Mouse (Mus musculus) testis, postnatal 14 days (tissue): ENCODE results near the gene Dennd2a.
"Not testable (repeated sequence)": the region's sequence is repeated elsewhere in the genome, so short reads cannot be mapped to it uniquely, and the experiment has no call there.

Source experiments
- DNase-seq: peaks from one replicate; pipeline ENCODE4 v3.0.0; 2021; ENCODE audit warnings: low spot score

Dennd2a gene

DNA sequence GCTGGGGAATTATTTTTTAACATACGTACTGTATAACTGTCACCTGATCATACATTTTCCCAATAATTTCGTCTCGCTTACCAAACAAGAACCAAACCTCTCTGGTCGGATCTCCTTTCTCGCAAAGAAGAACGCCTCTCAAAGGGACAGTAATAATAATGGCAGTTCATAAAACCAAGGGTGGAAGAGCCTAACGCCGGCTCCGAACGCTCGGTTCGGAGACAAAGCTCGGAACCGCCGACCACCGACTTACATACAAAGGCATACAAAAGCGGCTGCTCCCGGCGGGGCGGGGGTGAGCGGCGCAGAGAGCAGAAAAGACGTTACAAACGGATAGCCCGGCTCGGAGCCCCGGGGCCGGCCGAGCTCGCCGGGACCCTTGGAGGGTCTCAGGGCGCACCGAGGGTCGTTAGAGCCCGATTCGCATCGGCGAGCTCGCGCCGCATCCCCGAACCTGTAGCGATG is 138.2 kb downstream of the Dennd2a start:
- no peak for DNase-seq

DNA sequence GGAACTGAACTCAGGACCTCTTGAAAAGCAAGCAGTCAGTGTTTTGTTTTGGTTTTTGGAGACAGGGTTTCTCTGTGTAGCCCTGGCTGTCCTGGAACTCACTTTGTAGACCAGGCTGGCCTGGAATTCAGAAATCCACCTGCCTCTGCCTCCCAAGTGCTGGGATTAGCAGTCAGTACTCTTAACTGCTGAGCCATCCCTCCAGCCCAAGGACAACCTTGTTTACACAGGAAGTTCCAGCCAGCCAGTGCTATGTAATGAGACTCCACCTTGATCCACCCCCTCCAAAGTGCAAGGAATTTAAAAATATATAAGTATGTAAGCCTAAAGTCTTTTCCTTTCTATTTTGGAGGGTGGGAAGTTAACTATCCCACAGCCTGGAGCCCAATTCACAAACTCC is 141.0 kb downstream of the Dennd2a start:
- not testable (repeated sequence) for DNase-seq

DNA sequence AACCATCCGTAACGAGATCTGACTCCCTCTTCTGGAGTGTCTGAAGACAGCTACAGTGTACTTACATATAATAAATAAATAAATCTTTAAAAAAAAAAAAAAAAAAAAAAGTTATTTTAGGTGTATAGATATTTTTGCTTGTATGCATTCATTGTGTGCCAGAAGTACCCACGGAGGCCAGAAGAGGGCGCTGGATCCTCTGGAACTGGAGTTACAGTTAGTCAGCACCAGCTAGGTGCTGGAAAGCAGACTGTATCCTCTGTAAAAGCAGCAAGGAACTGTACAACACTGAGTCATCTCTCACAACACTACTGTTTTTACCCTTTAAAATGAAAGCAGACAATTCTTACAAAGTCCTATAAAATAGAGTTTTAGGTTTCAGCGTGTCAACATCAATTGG is 141.9 kb downstream of the Dennd2a start:
- DNase-seq, result no peak

DNA sequence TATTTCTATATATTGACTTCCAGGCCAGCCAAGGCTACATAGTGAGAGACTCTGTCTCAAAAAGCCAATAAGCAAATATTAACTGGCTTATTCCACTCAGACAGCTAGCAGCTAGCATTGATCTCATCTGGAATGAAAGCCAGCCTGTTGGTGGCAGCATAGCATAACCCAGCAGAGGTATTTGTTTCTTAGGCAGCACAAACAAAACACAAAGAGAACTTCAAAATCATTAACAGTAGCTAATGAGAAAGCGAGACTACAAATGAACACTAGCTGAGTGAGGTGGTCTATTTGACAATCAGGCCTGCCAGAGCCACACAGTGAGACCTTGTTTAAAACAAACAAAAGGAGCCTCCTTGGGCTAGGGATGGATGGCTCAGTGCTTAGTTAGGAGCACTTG is 143.6 kb downstream of the Dennd2a start:
- no peak for DNase-seq
